Mouse (Mus musculus) MEL-GATA-1-ER (cell line): ENCODE data around the gene Eml1.

Source experiments
- DNase-seq: peaks from one replicate; pipeline ENCODE4 v3.0.0-alpha.2; 2012; ENCODE audit warnings: low read depth; ENCODE audit errors: extremely low read depth

The Eml1 gene

GRCm38 (mm10) chr12:108373611-108374010 lies 2.9 kb downstream of the Eml1 start:
- DNase-seq: no peak

DNA sequence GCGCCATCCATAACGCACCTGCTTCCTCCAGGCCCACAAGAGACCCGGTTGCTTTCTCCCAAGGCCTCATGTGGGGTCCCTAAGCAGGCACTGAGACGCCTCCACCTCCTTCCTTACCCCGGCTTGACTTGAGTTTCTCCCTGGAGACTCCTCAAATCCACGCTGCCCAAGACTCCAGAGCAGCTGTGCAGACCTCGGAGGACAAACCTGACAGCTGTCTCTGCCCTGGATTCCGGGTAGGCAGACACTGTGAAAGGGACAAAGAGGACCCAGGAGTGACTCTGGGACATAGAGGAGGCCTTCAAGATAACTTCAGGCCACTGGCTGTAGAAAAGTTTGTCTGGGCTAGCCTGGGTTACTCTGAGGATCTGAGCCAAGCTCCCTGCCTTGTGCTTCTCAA lies 3.9 kb downstream of the Eml1 start:
- no peak for DNase-seq

DNA sequence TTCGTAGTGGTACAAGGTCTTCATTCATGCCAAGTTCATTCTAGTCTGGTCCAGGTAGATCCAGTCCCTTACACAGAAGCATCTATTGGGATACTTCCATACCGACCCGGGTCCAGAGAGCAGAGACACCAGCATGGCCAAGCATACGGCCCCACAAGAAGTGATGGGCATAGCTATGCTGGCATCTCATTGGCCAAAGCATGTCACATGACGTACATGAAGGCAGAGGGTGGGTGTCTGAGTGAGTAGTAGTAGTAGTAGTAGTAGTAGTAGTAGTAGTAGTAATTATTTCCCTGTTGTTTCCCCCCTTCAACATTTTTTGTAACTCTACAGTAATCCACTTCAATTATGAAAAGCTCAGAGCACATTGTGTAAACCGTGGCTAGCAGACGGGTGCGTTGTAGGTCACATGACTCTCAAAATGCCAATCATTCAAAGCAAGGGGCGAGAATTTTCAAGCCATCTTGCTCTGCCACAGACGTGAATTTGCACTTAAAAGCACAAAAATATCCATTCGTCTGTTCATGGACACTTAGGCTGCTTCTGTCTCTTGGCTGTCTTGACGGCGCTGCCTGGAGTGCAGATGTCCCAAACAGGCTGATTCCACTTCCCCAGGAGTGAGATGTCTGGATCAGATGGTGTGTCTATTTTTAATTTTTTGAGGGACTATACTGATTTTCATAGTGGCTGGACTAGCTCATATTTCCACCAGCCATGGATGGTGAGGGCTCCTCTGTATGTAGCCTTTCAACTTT lies 7.8 kb downstream of the Eml1 start:
- no peak for DNase-seq

- no peak for DNase-seq
These were observed 15.9 kb downstream of the Eml1 start for GRCm38 (mm10) chr12:108386476-108387232.

- DNase-seq: no peak
These were observed 19.0 kb downstream of the Eml1 start for GRCm38 (mm10) chr12:108389718-108390117.

DNA sequence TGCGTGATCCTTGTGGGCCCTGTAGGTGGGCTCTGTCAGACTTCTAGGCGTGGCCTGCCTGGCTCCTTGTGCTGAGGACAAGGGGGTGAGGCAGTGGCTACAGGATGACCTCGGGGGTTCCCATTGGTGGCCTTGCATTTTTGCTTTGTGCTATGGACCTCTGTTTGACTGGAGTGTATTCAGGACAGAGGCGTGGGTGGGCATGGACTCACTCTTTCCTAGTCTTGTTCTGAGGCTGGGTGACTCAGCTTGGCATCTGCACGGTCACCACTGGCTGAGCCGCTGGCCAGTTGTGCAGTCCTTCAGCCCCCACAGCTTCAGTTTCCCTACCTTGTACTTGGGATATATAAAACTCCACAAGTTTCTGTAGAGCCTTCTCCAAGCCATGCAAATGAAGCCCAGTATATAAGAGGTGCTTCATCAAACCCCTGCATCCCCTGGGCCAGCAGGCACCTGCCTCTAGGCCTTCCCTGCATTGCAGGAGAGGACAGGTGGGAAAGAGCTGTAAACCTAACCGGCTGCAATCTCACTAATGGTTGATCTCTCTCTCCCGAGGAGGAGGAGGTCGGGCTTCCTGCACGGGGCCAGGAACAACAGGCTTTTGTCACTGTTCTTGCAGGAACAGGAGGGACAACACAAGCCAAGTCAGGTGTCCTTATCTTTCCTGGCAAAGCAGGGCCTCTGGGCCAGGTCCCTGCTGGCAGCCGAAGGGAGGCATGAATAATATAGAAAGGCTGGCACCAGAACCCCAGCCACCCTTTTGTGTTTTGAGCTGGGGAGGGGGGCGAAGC lies 21.7 kb downstream of the Eml1 start:
- DNase-seq: no peak

- DNase-seq: no peak
These were observed 22.3 kb downstream of the Eml1 start for GRCm38 (mm10) chr12:108393082-108393481.

DNA sequence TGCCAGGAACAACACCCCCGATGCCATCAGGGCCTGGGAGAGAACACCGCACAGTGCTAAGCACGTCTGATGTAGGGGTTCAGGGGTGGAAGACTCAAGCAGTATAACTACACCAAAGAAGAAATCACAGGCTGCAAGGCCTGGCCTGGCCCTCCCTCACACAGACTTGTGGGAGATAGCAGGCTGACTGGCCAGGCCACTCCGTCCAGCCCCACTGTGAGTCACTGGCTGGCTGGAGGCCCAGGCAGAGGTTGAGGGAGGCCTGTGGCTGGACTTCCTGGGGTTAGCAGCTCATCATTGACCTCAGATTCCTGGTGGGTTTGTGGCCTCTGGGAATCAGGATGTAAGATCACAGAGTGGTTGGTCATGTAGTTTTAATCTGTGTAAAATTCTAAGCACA lies 22.9 kb downstream of the Eml1 start:
- DNase-seq: no peak

- no peak for DNase-seq
These were observed 24.0 kb downstream of the Eml1 start for GRCm38 (mm10) chr12:108394534-108395284.

DNA sequence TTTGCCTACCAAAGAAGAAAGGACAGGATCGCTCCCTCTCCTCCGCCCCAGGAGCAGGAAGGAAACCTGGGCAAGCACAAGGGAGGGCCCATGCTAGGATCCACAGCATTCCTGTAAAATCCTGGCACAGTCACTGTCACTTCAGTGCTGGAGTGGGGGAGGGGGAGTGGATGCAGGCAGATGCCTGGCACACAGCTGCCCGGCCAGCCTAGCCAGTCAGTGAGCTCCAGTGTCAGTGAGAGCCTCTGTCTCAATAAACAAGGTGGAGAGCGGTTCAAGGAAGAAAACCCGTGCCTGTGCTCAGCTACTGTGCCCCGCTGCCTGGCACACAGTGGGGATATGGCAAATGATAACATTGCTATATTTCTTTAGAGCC lies 24.5 kb downstream of the Eml1 start:
- DNase-seq: no peak

GRCm38 (mm10) chr12:108396081-108396947 lies 25.6 kb downstream of the Eml1 start:
- DNase-seq: no peak

DNA sequence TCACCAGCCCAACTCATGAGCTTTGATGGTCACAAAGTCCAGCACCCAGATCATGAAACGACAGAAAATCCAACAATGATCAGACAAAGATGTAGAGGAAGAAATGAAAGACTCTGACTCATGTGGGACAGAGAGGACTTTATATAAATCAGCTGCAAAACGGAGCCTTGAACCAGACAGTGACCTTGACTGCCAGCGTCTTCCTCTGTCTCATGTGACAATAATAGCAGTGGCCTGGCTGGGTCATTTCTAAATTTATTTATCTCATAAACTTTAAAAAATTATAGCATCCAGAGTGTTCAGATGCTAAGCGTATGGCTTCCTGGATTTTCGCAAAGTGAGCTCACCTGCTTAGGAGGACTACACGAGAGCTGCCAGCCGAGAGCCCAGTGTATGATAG lies 27.9 kb downstream of the Eml1 start:
- no peak for DNase-seq

DNA sequence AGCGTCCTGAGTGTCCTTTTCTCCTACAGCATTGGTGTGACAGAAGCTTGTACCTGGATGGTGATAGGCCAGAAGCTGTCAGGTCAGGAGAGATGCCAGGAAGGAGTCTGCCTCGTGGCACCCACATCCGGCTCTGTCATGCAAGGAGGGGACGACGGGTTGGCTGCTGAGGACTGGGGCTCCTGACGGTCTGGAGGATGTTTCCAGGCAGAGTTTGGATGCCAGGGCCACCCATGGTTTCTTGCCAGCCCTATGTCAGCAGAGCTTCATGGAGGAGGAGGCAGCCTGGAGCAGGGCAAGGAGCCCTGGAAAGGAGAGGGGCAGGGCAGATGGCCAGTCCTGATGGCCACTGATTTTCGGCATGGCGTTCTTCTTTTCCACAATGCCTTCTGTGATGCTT lies 28.4 kb downstream of the Eml1 start:
- DNase-seq: no peak

GRCm38 (mm10) chr12:108400951-108401350 lies 30.2 kb downstream of the Eml1 start:
- no peak for DNase-seq

GRCm38 (mm10) chr12:108403957-108404356 lies 33.2 kb downstream of the Eml1 start:
- no peak for DNase-seq

- DNase-seq: no peak
These were observed 38.3 kb downstream of the Eml1 start for GRCm38 (mm10) chr12:108409100-108409499.

- DNase-seq: no peak
These were observed 39.9 kb downstream of the Eml1 start for GRCm38 (mm10) chr12:108410416-108411208.

DNA sequence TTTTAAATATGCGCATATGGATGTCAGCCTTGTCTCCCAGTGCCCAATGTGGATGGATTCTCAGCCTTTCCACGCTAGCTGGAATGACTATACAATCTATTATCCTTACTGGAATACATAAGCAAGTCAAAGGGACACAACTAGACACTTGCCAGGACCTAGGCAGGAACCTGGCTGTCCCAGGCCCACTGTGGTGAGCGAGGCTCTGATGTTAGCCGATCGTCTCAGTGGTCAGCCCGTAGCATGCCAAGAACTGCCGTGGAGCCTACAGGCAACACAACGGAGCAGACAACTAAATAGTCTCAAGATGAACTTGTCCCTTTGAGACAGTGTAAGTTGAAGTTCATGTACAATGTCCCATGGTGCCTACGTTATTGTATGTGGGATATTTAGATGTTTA lies 44.2 kb downstream of the Eml1 start:
- DNase-seq: no peak

GRCm38 (mm10) chr12:108419570-108419969 lies 48.8 kb downstream of the Eml1 start:
- no peak for DNase-seq

GRCm38 (mm10) chr12:108421477-108421876 lies 50.7 kb downstream of the Eml1 start:
- DNase-seq: no peak
